Mouse (Mus musculus) B cell, adult 2 months (primary cell): ENCODE measurements around the gene Smim24.
A peak's percentile ranks its signal among the peaks of the same experiment; 100 is the strongest.

Experiments
- DNase-seq, 2 experiments: peaks; one replicate each; pipeline ENCODE4 v3.0.0; 2022

Gene Smim24

GRCm38 (mm10) chr10:81423476-81424245 lies 30.8 kb downstream of the Smim24 start:
- DNase-seq, result no peak

DNA sequence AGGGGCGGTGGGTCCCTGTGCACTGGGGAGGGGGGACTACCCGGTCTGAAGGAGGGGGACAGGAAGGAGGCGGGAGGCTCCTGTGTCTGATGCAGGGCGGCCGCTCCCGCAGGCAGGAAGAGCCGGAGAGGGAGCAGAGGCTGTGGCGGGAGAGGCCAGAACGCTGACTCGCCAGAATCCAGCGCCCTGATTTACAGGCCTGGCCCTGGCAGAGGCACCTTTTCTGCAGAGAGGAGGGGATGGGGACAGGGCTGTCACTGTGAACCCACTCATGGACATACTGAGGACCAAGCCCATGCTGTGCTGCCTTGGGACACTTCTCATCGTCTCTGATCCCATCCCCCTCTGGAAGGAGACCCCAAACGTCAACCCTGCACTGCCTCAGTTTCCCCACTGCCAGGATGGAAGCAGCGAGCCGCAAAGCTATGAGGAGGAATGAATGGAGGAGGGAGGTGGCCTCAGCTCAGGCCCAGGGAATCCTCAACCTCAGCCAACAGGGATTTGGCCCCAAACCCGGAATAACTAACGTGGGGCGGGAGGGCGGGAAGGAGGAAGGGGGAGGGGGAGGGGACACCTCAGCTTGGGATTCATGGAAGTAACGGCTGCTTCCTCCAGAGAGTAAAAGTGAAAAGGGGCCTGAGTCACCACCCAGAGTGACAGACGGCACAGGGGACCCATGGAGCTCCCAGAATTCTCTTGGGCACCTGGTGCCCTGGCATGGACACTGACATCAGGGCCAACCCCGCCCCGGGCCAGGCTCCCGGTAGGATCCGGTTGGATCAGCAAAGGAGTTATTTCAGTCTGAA lies 31.6 kb downstream of the Smim24 start:
- DNase-seq, result no peak

DNA sequence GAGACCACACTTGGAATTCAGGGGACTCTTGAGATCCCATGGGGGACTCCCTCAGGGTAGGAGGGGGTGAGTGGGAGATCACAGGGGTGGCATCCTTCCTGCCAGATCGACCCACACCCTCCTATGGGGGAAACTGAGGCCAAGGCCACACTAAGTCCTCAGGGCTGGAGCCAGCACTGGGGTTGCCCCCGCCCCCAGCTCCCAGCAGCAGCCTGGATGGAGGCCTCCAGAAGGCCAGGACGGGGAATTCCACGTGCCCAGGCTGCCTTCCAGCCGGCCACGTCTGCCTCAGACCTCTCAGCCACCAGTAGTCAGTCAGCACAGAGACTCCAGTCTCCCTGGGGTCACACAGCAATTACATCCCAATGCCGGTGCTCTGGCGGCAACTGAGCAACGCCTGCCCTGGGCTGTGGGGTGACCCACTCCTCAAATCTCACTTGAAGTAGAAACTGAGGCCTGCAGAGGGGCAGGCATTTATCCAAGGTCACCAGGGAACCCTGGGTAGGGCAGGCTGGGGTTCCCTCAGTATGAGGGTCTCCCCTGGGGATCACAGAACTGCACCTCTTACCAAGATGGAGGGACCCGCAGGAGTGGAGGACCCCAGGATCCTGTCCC lies 32.5 kb downstream of the Smim24 start:
- no peak for DNase-seq

DNA sequence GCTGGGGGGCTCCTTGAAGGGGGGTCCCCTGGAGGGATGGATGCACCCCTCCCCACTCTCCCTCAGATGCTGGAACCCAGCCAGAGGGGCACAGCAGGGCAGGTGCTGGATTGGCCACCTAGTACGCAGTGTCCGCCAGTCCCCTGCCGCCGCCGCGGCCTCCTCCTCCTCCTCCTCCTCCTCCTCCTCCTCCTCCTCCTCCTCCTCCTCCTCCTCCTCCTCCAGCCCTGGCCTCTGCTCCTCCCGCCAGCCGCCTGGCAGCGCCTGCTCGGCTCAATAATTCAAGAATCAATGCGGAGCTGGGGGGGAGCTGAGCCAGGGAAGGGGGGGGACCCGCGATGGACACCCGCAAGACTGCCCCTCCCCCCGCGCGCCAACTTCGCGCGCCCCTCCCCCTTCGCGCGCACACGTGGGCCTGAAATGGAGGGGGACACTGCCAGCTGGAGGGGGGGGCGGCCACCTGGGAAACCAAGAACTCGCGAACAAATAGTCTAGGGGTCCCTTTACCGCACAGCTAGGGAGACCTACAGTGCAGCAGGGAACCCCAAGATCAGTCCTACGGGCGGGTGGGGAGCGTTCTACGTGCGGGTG lies 33.3 kb downstream of the Smim24 start:
- DNase-seq, result no peak

- peak in 1 of 2 experiments; percentile 27 for DNase-seq
Measured at GRCm38 (mm10) chr10:81426897-81427296, 34.0 kb downstream of the Smim24 start.

GRCm38 (mm10) chr10:81427327-81427726 lies 34.5 kb downstream of the Smim24 start:
- no peak for DNase-seq

DNA sequence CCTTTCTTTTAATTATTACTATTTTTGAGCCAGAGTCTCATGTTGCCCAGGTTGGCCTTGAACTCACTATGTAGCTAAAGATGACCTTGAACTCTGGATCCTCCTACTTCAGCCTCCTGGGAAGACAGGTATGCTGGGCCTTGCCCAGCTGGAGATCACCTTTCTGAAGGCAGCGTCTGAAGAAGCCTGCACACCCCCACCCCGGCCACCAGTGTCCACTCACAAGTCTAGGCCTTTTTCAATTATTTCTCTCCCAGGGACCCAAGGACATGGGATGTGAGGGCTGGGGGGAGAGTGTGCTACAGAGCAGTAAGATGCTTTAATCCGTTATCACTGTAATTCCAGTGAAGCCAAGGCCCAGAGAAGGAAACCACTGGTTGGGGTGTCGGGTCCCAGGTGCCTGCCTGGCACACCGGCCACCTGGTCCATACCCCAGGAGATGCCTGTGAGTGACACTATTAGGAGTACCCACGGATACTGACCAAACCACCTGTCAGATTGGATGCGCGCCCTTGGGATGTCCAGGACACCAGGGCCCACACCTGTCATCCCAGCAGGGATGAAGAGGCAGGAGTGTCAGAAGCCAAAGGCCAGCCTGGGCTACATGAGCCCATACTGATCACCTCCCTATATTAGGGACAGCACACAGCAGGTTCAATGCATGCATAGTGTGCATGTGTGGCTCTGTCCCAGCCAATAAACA lies 35.1 kb downstream of the Smim24 start:
- no peak for DNase-seq

DNA sequence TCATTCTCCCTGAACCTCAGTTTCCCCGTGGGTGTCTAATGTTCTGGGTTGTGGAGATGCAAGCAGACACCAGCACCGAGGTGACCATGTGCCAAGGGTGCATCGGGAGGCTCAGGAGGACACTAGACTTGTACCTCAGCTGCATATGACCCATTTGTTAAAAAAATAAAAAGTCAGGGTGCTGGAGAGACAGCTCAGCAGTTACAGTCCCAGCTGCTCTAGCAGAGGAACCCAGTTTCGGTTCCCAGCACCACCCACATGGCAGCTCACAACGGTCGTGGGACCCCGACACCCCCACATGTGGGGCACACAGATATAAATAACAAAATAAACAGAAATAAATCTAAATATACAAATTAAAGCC lies 35.6 kb downstream of the Smim24 start:
- DNase-seq, result no peak

DNA sequence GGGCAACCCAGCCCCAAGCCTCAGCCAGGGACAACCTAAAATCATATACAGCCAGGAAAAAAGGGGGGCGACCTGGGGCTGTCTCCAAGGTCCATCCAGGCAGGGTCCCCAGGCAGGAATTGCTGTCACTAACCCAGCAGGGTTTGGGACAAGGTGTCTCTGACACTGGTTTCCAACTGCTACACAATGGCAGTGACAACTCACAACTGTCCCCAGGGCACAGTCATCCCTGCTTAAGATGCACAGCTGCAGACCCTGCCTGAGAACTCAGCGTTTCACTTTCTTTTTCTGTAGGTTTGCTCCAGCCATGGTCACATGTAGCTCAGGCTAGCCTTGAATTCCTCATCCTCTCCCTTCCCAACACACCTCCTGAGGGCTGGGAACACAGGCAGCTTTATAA lies 36.2 kb downstream of the Smim24 start:
- DNase-seq, result peak in 1 of 2 experiments; percentile 28

GRCm38 (mm10) chr10:81429605-81430061 lies 36.8 kb downstream of the Smim24 start:
- DNase-seq, result peak; percentile 83 to 84

GRCm38 (mm10) chr10:81430141-81430830 lies 37.4 kb downstream of the Smim24 start:
- DNase-seq, result peak; percentile 80 to 85

GRCm38 (mm10) chr10:81430831-81431525 lies 38.1 kb downstream of the Smim24 start:
- DNase-seq, result peak; percentile 62 to 69

DNA sequence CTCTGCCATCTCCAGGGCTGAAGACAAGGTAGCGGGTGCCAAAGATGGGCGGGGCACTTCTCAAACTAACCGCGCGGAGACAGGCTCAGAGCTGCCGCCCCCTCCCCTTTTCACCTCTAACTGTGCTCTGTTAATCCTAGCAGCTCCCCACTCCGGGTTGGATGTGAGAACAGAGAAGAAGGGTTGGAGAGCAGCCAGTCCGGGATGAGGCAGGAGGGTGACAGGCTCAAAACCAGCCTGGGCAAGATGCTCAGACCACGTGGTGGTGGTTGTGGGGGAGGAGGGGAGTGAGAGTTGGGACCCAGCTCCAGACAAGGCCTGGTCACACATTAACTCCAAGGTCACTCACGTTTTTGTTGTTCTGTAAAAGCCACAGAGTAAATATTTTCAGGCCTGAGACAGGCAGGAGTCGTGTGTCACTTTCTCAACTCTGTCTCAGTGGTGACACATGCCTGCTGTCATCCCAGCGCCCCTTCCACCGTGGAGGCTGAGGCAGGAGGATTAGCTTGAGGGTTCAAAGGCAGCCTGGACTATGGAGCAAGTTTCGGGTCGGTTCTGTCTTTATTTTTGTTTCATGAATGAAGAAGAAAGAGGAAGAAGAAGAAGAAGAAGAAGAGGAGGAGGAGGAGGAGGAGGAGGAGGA lies 38.8 kb downstream of the Smim24 start:
- peak; percentile 36 to 41 for DNase-seq

- DNase-seq, result no peak
Measured at GRCm38 (mm10) chr10:81432169-81432867, 39.5 kb downstream of the Smim24 start.

- peak; percentile 92 to 94 for DNase-seq
Measured at GRCm38 (mm10) chr10:81432868-81433262, 40.0 kb downstream of the Smim24 start.

DNA sequence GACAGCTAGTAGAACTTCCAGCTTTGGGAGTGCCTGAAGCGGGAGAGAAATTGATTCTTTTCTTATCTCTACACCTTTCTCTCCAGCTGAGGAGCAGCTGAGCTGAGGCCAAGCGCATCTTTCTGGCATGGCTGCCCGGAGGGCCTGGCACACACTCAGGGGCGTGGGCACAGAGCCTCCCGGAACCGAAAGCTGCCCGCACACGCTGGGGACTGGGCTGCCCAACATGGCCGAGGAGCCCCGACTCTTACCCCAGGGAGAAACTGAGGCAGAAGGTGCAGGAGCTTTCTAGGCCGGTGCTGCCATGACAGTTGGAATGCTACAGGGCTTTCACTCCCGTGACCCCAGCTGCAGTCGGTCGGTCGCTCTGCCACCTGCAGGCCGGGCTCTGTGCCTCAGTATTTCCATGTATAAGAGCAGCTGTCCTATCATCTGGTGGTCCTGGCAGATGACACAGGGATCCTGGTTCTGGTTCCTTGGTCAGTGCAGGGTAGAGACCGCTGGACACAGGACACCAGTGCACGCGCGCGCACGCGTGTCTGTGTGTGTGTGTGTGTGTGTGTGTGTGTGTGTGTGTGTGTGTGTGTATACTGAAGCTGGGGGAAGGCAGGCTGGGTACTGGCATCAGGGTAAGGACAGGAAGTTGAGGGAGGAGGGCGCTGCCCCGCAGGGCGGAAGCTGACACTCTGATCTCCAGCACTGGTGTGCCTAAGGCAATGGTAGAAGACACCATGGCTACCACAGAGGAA lies 40.9 kb downstream of the Smim24 start:
- DNase-seq, result peak; percentile 67 to 73

GRCm38 (mm10) chr10:81434361-81435263 lies 41.8 kb downstream of the Smim24 start:
- DNase-seq, result peak; percentile 39 to 40

- no peak for DNase-seq
Measured at GRCm38 (mm10) chr10:81435436-81435835, 42.6 kb downstream of the Smim24 start.
